Mouse (Mus musculus): ENCODE measurements around the gene Atl3. TPM values are rescaled to one million over a fixed set of nuclear protein-coding genes. Genes with fewer than 3 reads are reported as not detected.

Atl3 gene
- polyA plus RNA-seq, 1 experiment from 2014 or later, result 6.7 TPM

DNA sequence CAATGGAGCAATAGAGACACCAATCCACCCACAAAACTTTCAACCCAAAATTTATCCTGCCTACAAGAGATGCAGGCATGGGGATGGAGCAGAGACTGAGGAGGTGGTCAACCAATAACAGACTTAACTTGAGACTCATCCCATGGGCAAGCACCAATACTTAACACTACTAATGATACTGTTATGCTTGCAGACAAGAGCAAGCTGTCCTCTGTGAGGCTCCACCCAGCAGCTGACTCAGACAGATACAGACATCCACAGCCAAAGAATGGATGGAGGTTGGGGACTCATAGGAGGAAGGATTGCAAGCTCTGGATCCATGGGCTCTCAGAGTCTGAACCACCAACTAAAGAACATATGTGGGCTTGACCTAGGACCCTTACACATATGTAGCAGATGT lies 59.6 kb downstream of the Atl3 start:
- H3K9ac ChIP-seq (replicated peaks; ENCODE audit: low read depth, low read length), result no peak overlapping the region
- H3K27me3 ChIP-seq (replicated peaks; ENCODE audit: control insufficient read depth, insufficient read depth, low read length), result no peaks in the 10 kb centered on the region
- no peaks in the 10 kb centered on the region for H3K36me3 ChIP-seq (ENCODE audit: control insufficient read depth, insufficient read depth)
- no peak overlapping the region for H3K4me2 ChIP-seq (ENCODE audit: low read length)
- peaks cover 10% of the 10 kb centered on the region for H3K4me1 ChIP-seq (replicated peaks; ENCODE audit: control insufficient read depth, insufficient read depth, low read length)
- no peak overlapping the region for H3K4me3 ChIP-seq (replicated peaks; ENCODE audit: low read length)
- H3K27ac ChIP-seq (ENCODE audit: low read length), result no peak overlapping the region
- ATAC-seq, result no peak
- no peaks in the 10 kb centered on the region for H3K9me3 ChIP-seq (ENCODE audit: control insufficient read depth, low read length)

DNA sequence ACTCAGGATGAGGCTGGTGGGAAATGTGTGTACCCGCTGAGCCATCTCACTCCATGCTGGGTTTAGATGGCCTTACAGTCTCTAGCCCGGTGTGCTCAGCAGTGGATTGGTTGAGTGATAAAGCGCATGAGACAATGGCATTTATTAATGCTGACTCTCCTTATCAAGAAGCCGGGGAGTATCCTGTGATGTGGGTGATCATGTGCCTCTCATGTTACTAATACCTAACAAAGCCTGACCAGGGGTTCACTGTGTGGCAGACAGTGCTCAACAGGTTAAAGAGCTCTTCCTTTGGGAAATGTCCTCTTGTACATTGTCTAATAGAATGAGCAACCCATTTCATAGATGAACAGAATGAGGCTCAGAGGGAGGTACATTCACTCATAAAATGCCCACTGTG lies 61.0 kb downstream of the Atl3 start:
- Histone ChIP-seq H3K27ac (ENCODE audit: low read length) (no peak overlapping the region), H3K27me3 (replicated peaks; ENCODE audit: control insufficient read depth, insufficient read depth, low read length) (no peaks in the 10 kb centered on the region), H3K4me3 (replicated peaks; ENCODE audit: low read length) (no peak overlapping the region), H3K4me1 (replicated peaks; ENCODE audit: control insufficient read depth, insufficient read depth, low read length) (peaks cover 10% of the 10 kb centered on the region), H3K9ac (replicated peaks; ENCODE audit: low read depth, low read length) (no peak overlapping the region), H3K9me3 (ENCODE audit: control insufficient read depth, low read length) (no peaks in the 10 kb centered on the region), H3K36me3 (ENCODE audit: control insufficient read depth, insufficient read depth) (no peaks in the 10 kb centered on the region), H3K4me2 (ENCODE audit: low read length) (no peak overlapping the region)
- 74% methylated on average over 4 of the region's 4 CpGs for WGBS
- no peak for ATAC-seq

GRCm38 (mm10) chr19:7556641-7557040 lies 62.8 kb downstream of the Atl3 start:
- no peak for ATAC-seq
- Histone ChIP-seq H3K27me3 (replicated peaks; ENCODE audit: control insufficient read depth, insufficient read depth, low read length) (no peaks in the 10 kb centered on the region), H3K4me3 (replicated peaks; ENCODE audit: low read length) (no peak overlapping the region), H3K36me3 (ENCODE audit: control insufficient read depth, insufficient read depth) (no peaks in the 10 kb centered on the region), H3K4me1 (replicated peaks; ENCODE audit: control insufficient read depth, insufficient read depth, low read length) (peaks cover 10% of the 10 kb centered on the region), H3K9ac (replicated peaks; ENCODE audit: low read depth, low read length) (no peak overlapping the region), H3K9me3 (ENCODE audit: control insufficient read depth, low read length) (no peaks in the 10 kb centered on the region), H3K4me2 (ENCODE audit: low read length) (no peak overlapping the region), H3K27ac (ENCODE audit: low read length) (no peak overlapping the region)
- WGBS, result 100% methylated on average over 1 of the region's 1 CpGs

DNA sequence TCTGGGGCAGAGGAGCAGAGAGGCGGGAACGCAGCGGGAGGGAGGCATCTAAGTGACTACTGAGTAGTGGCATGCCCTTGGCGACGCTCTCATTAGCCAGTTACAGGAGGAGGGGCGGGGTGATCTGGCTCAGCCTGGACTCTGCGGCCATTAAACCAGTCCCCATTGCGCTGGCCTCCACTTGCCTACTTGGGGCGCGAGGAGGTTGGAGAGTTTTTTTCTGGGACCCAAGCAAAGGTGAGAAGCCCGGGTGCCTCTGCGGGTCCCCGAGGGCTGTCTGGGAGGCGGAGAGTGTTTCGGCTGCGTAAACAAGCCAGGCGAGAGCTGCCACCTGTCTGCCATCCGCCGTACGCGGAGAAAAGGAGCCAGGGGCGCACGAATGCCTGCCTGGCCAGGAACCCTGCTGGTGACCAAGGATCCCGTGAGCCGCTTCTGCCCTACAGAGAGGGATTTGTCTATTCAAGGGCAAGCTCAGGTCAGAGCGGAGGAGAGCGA lies 63.5 kb downstream of the Atl3 start, which contains the start of gene Pla2g16:
Pla2g16 (plus strand) TSS at position 132 of the 495 bp plus-strand sequence.
- Histone ChIP-seq H3K4me3 (replicated peaks; ENCODE audit: low read length) (peak within 1 kb of the TSS; percentile 36), H3K27ac (ENCODE audit: low read length) (no peak within 1 kb of the TSS), H3K27me3 (replicated peaks; ENCODE audit: control insufficient read depth, insufficient read depth, low read length) (no peaks in the 10 kb centered on the region), H3K36me3 (ENCODE audit: control insufficient read depth, insufficient read depth) (no peaks in the 10 kb centered on the region), H3K4me2 (ENCODE audit: low read length) (peak within 1 kb of the TSS; percentile 47), H3K9me3 (ENCODE audit: control insufficient read depth, low read length) (no peaks in the 10 kb centered on the region), H3K4me1 (replicated peaks; ENCODE audit: control insufficient read depth, insufficient read depth, low read length) (peaks cover 10% of the 10 kb centered on the region), H3K9ac (replicated peaks; ENCODE audit: low read depth, low read length) (peak within 1 kb of the TSS; percentile 14; the same call in 1 of the 2 replicates)
- under 1% methylated on average over 27 of the region's 27 CpGs for WGBS
- peak; percentile 66 for ATAC-seq

- Histone ChIP-seq H3K4me3 (replicated peaks; ENCODE audit: low read length) (peak overlapping the region; percentile 36), H3K9me3 (ENCODE audit: control insufficient read depth, low read length) (no peaks in the 10 kb centered on the region), H3K4me1 (replicated peaks; ENCODE audit: control insufficient read depth, insufficient read depth, low read length) (peaks cover 10% of the 10 kb centered on the region), H3K27ac (ENCODE audit: low read length) (no peak overlapping the region), H3K36me3 (ENCODE audit: control insufficient read depth, insufficient read depth) (no peaks in the 10 kb centered on the region), H3K4me2 (ENCODE audit: low read length) (peak overlapping the region; percentile 47), H3K27me3 (replicated peaks; ENCODE audit: control insufficient read depth, insufficient read depth, low read length) (no peaks in the 10 kb centered on the region), H3K9ac (replicated peaks; ENCODE audit: low read depth, low read length) (no peak overlapping the region)
- 3% methylated on average over 4 of the region's 4 CpGs for whole genome bisulfite sequencing
- no peak for ATAC-seq
These were observed 64.0 kb downstream of the Atl3 start for GRCm38 (mm10) chr19:7557844-7558243.

DNA sequence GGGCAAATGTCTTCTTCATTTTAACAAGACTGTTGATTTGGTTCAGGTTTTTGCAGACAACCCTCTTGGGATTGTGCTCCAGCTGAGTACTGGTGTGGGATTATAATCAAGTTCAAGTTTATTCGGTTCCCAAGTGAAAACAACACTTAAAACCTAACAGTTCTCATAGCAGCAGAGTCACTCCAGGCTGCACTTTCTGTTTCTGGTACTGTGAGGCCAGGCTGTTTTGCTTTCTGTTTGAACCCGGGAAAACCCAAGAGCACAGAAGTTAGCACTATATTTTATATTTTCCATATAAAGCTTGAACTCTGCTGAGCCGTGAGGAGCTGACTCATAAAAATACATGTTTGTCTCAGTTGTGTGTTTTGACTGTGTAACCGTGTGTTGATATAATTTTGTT lies 64.8 kb downstream of the Atl3 start:
- H3K9ac ChIP-seq (replicated peaks; ENCODE audit: low read depth, low read length), result no peak overlapping the region
- no peak for ATAC-seq
- H3K4me2 ChIP-seq (ENCODE audit: low read length), result no peak overlapping the region
- 84% methylated on average over 4 of the region's 4 CpGs for WGBS
- H3K4me3 ChIP-seq (replicated peaks; ENCODE audit: low read length), result no peak overlapping the region
- H3K36me3 ChIP-seq (ENCODE audit: control insufficient read depth, insufficient read depth), result no peaks in the 10 kb centered on the region
- no peaks in the 10 kb centered on the region for H3K9me3 ChIP-seq (ENCODE audit: control insufficient read depth, low read length)
- H3K27me3 ChIP-seq (replicated peaks; ENCODE audit: control insufficient read depth, insufficient read depth, low read length), result no peaks in the 10 kb centered on the region
- H3K4me1 ChIP-seq (replicated peaks; ENCODE audit: control insufficient read depth, insufficient read depth, low read length), result peaks cover 10% of the 10 kb centered on the region
- no peak overlapping the region for H3K27ac ChIP-seq (ENCODE audit: low read length)

DNA sequence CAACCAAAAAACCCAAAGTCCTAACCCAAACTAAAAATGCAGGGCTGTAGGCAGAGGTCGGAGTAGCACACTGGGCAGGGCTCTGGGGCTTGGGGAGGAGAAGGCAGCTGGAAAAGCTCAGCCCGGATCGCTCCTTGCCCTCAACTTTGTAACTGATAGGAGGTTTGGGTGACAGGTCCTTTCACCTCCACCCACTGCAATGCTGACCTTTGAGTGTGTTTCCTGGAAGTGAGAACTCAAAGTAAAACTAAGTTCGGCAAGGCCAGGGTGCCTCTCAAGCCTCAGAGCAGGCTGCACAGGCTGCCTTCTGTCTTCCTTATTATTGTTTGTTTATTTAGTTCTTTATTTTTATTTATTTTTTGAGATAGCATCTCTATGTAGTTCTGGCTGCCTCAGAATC lies 66.1 kb downstream of the Atl3 start:
- ATAC-seq, result no peak
- no peak overlapping the region for H3K9ac ChIP-seq (replicated peaks; ENCODE audit: low read depth, low read length)
- H3K4me3 ChIP-seq (replicated peaks; ENCODE audit: low read length), result no peak overlapping the region
- no peak overlapping the region for H3K27ac ChIP-seq (ENCODE audit: low read length)
- 85% methylated on average over 4 of the region's 4 CpGs for WGBS
- no peaks in the 10 kb centered on the region for H3K9me3 ChIP-seq (ENCODE audit: control insufficient read depth, low read length)
- no peaks in the 10 kb centered on the region for H3K36me3 ChIP-seq (ENCODE audit: control insufficient read depth, insufficient read depth)
- no peaks in the 10 kb centered on the region for H3K27me3 ChIP-seq (replicated peaks; ENCODE audit: control insufficient read depth, insufficient read depth, low read length)
- H3K4me2 ChIP-seq (ENCODE audit: low read length), result no peak overlapping the region
- H3K4me1 ChIP-seq (replicated peaks; ENCODE audit: control insufficient read depth, insufficient read depth, low read length), result peaks cover 10% of the 10 kb centered on the region

DNA sequence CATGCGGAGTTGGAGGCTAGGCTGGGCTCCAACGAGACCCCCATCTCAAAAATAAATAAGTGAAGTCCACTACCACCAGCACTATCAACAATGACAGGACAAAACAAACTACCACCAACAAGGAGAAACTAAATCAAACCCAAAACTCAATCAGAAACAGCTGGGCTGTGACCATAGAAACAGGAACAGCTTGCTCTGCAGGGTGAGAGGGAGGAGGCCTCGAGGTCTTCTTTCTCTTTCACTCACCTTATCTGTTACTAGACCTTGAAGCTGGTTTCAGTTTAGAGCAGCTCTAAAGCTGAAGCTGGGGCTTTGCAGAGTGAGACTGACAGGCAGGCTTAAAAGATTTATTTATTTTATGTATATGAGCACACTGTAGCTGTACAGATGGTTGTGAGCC lies 67.6 kb downstream of the Atl3 start:
- Histone ChIP-seq H3K27me3 (replicated peaks; ENCODE audit: control insufficient read depth, insufficient read depth, low read length) (no peaks in the 10 kb centered on the region), H3K4me2 (ENCODE audit: low read length) (no peak overlapping the region), H3K9ac (replicated peaks; ENCODE audit: low read depth, low read length) (no peak overlapping the region), H3K27ac (ENCODE audit: low read length) (no peak overlapping the region), H3K9me3 (ENCODE audit: control insufficient read depth, low read length) (no peaks in the 10 kb centered on the region), H3K4me1 (replicated peaks; ENCODE audit: control insufficient read depth, insufficient read depth, low read length) (peaks cover 10% of the 10 kb centered on the region), H3K36me3 (ENCODE audit: control insufficient read depth, insufficient read depth) (no peaks in the 10 kb centered on the region), H3K4me3 (replicated peaks; ENCODE audit: low read length) (no peak overlapping the region)
- WGBS, result 78% methylated on average over 3 of the region's 3 CpGs
- no peak for ATAC-seq

DNA sequence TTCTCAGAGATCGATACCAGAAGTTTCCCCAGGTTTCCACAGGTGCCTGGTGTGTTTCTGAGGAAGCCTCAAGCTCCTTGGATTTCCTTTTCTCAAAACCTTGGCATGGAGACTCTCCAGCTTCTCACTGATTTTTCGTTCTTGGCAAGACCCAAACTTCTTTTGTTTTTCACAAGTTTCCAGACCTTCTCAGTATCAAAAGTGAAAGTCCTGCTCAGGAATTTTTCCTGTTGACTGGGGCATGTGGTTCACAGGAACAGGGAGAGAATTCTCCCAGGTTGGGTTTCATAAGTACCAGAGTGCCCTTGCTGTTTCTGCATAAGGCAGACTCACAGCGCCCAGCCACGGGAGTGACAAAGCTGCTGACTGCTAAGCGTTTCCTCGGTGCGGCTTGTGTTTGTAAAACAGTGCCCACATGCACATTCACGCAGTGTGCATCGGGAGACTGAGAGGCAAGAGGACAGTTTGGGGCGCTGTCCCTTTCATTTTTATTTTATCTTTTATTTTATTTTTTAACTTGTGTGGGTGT lies 68.8 kb downstream of the Atl3 start:
- H3K9me3 ChIP-seq (ENCODE audit: control insufficient read depth, low read length), result no peaks in the 10 kb centered on the region
- no peak for ATAC-seq
- H3K4me2 ChIP-seq (ENCODE audit: low read length), result no peak overlapping the region
- no peak overlapping the region for H3K9ac ChIP-seq (replicated peaks; ENCODE audit: low read depth, low read length)
- H3K4me1 ChIP-seq (replicated peaks; ENCODE audit: control insufficient read depth, insufficient read depth, low read length), result peaks cover 4% of the 10 kb centered on the region
- no peaks in the 10 kb centered on the region for H3K36me3 ChIP-seq (ENCODE audit: control insufficient read depth, insufficient read depth)
- H3K27ac ChIP-seq (ENCODE audit: low read length), result no peak overlapping the region
- no peak overlapping the region for H3K4me3 ChIP-seq (replicated peaks; ENCODE audit: low read length)
- 77% methylated on average over 10 of the region's 10 CpGs for WGBS
- no peaks in the 10 kb centered on the region for H3K27me3 ChIP-seq (replicated peaks; ENCODE audit: control insufficient read depth, insufficient read depth, low read length)

DNA sequence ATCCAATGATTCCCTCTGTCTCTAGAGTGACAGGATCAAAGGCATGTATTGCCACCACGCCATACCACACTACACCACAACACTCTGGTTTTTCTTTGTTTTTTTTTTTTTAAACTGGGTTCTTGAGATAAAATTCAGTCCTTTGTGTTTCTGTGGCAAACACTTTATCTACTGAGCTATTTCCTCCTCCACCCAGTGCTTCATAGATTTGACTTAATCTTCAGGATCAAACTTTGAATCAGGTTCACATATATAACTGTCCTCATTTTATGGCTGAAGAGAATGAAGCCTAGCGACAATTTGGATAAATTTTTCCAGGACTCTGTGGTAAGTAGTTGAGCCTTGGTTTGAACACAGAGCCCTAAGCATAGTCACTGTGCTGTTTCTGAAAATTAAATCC lies 69.8 kb downstream of the Atl3 start:
- H3K9me3 ChIP-seq (ENCODE audit: control insufficient read depth, low read length), result no peaks in the 10 kb centered on the region
- no peaks in the 10 kb centered on the region for H3K4me1 ChIP-seq (replicated peaks; ENCODE audit: control insufficient read depth, insufficient read depth, low read length)
- no peaks in the 10 kb centered on the region for H3K27me3 ChIP-seq (replicated peaks; ENCODE audit: control insufficient read depth, insufficient read depth, low read length)
- H3K36me3 ChIP-seq (ENCODE audit: control insufficient read depth, insufficient read depth), result no peaks in the 10 kb centered on the region
- H3K27ac ChIP-seq (ENCODE audit: low read length), result no peak overlapping the region
- H3K4me2 ChIP-seq (ENCODE audit: low read length), result no peak overlapping the region
- 98% methylated on average over 2 of the region's 2 CpGs for WGBS
- no peak for ATAC-seq
- no peak overlapping the region for H3K9ac ChIP-seq (replicated peaks; ENCODE audit: low read depth, low read length)
- no peak overlapping the region for H3K4me3 ChIP-seq (replicated peaks; ENCODE audit: low read length)
